Mouse (Mus musculus): Measurements from ENCODE around the gene S100a7a.

Gene S100a7a

DNA sequence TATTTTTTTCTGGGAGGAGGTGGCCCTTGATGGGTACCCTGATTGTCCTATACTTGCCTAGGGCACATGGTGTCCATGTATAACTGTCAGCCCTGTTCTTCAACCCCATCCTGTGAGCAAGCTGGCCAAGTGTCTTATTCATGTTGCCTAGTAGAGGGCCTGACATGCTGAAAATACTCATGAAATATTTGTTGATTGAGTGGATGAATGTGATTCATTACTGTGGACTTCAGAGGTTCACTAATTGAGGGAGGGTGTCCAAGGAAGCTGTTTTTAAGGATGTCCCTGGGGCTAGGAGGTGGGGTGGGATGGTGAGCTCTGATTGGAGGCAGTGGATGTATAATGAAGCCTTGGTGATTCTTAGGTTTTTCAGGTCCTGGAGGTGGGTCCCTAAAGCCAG is at the start of gene S100a7a:
TSS of gene S100a7a (plus strand) at position 301 of the 400 bp plus-strand sequence.
- no peak for DNase-seq

DNA sequence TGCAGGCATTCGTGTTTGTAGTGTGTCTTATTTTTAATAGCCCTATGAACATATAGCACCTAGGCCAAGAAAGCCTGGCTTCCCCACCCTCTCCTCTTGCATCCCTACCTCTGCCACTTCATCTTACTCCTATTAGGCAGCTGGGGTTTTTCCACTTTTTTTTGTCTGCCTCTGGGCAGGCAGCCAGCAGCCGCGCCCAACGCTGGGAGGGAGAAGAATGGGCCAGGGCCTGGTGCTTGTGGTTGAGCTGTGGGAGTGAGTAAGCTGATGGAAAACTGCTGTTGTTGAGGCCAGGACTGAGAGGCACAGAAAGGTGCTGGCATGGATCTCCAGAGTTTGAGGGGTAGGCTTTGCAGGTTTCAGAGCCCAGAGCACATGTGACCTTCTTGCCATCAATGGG is 49.4 kb upstream of the S100a7a start:
- DNase-seq, result peak in 1 of 2 experiments; percentile 34

DNA sequence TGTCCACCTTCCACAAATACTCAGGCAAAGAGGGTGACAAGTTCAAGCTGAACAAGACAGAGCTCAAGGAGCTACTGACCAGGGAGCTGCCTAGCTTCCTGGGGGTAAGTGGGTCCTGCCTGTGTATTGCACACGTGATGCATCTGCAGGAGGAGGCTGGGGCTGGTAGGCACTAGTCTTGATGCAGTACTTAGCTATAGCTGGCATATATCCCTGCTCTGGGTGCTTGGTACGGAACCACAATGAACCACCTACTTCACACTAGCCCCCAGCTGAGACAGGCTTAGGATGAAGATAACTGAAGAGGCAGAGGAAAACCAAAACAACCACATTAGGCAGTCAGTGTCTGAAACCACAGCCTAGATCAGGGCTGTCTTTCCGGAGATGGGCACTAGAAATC is 48.8 kb upstream of the S100a7a start:
- no peak for DNase-seq

DNA sequence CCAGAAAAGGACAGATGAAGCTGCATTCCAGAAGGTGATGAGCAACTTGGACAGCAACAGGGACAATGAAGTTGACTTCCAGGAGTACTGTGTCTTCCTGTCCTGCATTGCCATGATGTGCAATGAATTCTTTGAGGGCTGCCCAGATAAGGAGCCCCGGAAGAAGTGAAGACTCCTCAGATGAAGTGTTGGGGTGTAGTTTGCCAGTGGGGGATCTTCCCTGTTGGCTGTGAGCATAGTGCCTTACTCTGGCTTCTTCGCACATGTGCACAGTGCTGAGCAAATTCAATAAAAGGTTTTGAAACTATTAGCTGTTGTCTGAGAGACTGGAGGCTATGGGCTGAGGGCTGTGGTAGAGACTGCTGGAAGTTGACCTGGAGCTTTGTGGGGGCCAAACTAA is 48.1 kb upstream of the S100a7a start:
- no peak for DNase-seq

DNA sequence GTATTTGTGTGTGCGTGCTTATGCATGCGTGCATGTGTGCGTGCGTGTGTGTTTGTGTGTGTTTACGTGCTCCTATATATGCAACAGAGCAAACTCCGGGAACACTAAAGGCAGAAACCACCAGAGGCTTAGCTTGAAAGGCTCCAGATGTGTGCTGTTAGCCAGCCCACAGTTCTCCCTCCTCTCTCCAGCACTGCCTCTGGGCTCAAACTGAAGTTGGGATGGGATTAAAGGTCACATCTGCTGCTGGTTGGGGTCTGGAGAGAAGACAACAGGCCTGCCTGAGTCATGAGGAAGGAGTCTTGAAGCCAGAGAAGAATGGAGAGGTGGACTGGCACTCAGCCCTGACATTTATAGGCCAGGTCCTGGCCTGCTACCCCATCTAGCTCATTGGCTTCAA is 47.6 kb upstream of the S100a7a start:
- DNase-seq, result no peak

DNA sequence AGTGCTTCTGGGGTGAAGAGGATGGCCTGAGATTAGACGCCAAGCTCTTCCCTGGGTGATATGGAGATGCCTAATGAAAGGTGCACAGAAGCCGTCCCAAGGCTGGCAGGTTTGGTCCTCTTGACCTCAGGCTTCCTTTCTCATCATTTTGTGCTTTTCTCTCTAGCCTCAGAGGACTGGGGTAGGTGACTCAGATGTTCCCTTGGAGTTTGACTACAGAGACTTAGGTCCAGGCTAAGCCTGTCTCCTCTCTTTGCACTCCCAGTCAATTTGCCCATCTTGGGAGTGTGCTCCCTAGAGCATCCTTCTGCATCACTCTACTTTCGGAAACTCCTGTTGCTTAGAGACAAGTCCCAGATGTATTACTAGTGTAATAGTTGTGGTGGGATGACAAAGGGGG is 46.5 kb upstream of the S100a7a start:
- no peak for DNase-seq

DNA sequence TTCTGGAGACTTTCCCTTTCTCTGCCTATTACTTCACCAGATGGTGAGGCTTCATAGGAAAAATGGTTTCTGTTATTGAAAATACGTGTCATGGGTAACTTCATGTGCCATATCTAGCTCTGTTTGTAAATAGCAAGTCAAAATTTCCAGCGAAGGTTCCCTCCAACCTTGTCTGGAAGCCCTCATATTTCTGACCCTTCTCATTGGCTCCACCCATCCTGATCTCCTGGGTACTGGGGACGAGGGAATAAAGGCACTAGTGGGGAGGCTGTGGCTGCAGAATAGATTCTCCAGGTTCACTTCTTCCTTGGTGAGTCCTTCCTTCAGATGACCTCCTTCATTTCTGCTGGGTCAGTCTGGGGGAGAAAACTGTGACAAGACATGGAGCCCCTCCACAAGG is 45.6 kb upstream of the S100a7a start, which contains the start of gene S100a5:
TSS of gene S100a5 (plus strand) at position 301 of the 400 bp plus-strand sequence.
- DNase-seq, result no peak

DNA sequence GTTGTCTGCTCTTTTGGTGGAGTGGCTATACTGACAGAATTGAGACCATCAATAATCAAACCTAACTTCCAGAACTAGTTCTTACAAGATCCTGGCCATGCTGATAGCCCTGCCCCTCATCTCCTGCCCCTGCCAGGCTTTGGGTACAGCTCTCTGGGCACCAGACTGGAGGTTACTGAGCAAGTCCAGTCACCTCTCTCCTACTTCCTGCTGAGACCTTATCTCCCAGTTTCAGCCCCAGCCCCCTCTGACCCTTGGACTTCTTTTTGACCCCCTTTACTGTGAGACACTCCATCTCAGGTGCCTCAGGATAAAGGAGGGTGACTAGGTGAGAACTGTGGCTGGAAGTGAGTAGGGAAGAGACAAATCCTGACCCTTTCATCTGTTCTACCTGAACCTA is 44.7 kb upstream of the S100a7a start:
- DNase-seq, result no peak

DNA sequence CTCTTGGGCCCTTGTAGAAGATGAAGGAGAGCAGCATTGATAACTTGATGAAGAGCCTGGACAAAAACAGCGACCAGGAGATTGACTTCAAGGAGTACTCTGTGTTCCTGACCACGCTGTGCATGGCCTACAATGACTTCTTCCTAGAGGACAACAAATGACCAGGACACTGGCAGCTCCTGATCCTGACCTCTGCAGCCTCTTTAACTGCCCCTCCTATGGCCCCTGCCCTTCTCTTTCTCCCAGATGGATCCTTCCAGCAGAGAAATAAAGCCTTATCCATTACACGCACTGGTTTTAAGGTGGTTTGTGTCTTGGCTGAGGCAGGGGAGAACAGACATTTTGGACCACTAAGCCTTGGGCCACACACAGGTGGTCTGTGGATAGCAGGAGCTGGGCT is 42.3 kb upstream of the S100a7a start:
- DNase-seq, result no peak

DNA sequence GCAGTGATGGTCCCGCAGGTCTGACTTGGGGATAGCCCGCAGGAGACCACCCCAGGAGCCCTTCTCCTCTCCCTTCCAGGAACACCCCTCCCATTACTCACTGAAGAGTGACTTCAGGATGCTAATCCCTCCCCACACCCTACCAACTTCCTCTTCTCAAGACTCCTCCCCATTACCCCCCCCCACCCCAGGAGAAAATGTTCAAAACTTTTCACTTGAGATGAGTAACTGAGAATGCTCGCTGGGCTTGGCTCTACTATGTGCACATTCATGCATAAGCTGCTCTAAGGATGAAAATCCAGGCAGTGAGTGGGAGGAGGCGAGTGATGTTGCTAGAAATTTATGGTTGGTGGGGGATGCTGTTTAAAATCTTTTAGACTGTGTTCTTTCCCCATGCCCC is 41.8 kb upstream of the S100a7a start:
- no peak for DNase-seq

DNA sequence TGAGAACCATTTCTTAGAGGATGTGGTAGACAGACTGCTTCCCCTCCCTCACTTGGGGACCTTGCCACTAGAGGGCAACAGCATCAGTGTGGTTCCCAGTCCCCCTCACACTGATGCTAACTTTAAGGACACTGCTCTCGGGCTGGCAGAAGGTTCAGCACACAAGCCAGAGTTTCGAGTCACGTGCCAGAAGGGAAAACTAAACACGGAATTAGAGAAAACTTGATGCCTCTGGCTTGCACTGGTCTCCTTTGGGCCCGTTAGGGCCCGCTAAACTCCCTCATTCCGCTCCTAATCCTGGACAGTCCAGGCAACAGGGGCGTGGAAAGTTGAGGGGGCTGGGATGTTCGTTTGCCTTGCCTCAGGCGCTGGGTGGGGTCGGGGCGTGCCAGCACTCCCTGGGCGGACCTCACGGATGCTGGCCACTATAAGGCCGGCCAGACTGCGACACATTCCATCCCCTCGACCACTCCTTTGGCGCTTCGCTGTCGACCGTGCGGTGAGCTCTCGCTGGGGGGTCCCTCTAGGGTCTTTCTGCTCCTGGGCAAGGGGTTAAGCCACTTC is 41.0 kb upstream of the S100a7a start, which contains the start of gene S100a6:
TSS of gene S100a6 (plus strand) at position 155 of the 564 bp plus-strand sequence.
- peak; percentile 73 to 77 for DNase-seq

DNA sequence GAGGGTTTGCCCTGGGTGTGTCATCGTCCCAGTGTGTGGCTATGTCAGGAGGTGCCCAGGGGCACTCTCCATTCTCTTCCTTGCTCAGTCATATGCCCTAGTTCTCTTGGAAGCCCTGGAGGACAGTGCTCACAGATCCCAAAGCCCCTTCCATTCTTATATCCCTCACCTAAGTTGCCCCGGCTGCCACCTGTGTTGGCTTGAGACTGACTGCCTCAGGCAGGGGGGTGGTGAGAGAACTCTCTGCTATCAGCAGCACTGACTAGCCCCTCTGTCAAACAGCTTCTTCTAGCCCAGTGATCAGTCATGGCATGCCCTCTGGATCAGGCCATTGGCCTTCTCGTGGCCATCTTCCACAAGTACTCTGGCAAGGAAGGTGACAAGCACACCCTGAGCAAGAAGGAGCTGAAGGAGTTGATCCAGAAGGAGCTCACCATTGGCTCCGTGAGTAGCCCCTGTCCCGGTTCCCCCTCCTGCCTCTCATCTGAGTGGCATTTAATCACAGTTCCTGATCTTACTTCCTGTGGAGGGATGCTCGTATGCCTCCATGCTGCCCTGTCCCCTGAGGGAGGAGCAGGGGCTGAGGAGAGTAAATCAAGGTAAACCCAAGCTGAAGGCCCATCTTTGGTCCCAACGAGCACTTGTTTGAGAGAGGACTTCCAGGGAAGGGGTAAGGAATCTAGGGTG is 40.2 kb upstream of the S100a7a start:
- DNase-seq, result no peak

DNA sequence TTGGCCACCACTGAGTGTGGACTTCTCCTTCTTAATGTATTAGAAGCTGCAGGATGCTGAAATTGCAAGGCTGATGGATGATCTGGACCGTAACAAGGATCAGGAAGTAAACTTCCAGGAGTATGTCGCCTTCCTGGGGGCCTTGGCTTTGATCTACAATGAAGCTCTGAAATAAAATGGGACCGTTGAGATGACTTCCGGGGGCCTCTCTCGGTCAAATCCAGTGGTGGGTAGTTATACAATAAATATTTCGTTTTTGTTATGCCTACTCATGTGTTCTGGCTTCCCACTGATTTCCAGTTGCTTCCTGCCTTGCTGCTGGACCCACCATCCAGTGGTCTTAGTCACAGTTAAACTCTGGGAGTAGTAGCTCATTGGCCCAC is 39.7 kb upstream of the S100a7a start:
- DNase-seq, result no peak

DNA sequence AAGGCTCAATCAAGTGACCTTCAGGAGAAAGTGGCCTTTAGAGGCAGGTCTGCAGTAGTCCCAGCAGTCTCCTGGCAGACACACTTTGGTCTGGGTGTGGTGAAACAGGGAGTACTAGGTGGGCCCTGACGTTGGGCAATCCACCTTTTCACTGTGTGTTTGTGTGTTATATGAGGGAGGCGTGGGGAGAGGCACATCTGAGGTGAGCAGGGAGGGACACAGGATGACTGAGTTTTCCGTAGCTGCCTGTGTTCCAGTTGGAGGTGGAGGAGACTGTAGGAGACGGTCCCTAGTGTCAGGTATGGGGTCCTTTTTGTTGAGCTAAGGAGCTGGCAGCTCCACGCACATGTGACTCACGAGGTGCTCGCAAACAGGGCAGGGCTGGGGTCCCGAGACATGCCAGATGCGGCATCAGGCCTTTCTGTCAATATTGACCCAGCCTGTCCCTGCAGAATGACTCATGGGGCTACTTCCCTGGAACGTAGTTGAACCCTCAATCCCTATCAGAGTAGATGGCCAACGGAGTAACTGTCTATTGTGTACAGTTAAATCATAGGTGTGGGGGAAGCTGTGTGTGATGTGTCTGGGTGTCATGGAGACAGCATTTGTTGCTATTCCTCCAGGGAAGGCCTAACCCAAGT is 39.1 kb upstream of the S100a7a start:
- DNase-seq, result no peak

DNA sequence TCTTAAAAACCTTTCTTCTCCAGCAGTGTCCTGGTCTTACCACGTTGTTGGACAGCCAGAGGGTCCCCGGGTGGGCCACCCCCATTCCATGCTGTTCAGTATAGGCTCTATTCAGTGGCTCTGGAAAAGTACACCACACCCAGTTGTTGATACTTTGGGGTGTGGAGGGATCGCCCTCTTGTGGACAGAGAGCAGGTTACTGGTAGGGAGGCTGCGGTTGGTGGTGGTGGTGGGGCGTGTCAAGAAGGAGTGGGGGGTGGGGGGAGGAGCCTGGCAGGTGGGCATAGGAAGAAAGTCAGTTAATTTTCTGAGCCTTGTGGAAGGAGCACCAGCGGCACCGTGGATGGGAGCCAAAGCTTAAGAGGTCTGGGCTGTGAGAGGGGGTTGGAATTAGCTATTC is 38.4 kb upstream of the S100a7a start:
- DNase-seq, result peak; percentile 59 to 68

DNA sequence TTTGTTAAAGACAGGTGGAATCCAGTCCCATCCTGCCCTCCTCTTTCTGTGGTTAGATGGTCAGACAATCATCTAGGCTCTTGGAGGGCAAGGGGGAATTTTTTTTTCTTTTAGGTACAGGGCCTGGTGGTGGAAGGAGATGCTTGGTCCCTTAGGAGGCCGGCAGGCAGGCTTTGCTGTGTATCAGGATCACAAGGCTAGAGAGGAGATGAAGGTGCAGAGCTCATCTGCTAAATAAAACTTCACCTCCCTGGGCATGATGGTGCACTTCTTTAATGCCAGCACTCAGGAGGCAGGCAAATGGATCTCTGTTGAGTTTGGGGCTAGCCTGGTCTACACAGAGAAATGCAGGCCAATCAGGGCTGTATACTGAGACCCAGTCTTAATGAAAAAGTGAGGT is 37.9 kb upstream of the S100a7a start:
- DNase-seq, result no peak

DNA sequence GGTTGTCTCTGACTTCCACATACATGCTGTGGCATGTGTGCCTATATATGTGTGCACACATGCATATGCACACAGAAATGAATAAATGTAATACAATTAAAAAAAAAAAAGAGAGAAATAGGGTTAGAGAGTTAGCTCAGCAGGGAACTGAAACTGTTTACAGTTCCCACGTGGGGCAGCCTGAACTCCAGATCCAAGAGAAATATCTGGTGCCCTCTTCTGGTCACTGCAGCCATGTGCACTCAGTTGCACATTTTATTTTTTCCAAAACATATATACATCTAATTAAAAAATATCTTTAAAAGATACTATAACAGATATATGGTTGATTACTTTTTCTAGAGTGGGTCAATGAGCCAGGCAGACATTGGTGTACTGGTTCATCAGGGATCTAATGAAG is 36.2 kb upstream of the S100a7a start:
- DNase-seq, result no peak

DNA sequence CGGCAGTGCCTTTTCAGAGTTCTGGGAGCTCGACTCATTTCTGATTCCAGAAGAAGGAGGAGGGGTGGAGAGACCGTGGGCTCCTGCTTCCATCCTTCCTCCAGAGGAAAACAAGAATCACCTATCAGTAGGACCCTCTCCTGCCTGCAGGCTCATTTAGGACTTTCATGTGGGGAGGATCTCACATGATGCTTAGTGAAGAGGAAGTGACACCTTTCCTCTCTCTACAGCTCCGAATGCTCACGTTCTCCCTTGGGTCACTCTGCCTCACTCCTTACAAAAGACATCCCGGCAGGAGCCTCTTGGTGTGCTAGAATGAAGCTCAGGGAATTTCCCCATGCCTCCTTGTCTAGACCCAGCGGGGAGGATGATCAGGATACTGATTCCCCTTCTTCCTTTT is 32.3 kb upstream of the S100a7a start:
- DNase-seq, result no peak

DNA sequence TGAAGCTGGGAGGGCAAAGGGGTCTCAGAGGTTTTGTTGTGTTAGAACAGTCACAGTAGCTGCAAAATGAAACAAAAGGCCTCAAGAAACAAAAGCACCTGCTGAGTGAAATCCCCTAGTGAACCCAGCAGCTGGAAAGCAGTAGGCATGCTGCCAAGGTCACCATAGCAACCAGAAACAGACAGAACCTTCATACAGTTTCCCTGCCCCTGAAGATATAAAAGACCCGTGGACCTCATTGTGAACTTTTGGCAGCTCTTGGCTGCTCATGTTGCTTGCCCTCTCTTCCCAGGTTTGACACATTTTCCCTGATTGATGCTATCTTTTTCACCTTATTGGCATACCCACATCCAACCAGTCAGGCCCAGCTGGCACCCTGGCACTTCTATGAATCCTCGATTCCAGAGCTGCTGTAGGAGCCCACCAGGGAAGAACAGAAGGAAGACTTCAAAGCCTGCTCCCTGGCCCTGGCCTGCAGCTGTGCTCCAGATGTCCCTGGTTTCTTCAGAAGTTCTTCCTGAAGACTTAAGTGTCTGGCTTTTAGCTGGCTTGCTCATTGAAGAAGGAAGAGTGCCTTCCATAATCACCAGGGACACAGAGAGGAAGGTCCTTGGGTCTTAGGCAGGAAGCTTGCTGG is 30.3 kb upstream of the S100a7a start:
- no peak for DNase-seq

DNA sequence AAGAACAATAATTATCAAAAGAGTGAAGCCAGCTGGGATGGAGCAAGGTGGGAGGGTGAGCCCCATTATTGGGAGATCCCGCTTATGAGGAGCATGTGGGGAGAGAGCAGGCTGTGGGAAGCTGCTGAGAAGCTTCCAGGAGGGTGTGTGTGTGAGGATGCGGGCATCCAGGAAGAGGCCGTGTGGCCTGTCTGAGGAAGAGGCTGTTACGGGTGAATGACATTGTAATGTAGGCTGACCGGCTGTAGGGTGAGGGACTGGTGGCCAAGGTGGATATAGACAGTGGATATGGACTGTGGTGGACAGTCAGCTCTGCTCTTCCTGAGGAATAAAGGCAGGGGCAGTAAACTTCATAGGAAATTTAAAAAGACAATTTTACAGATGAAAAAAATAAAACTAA is 28.3 kb upstream of the S100a7a start:
- no peak for DNase-seq

DNA sequence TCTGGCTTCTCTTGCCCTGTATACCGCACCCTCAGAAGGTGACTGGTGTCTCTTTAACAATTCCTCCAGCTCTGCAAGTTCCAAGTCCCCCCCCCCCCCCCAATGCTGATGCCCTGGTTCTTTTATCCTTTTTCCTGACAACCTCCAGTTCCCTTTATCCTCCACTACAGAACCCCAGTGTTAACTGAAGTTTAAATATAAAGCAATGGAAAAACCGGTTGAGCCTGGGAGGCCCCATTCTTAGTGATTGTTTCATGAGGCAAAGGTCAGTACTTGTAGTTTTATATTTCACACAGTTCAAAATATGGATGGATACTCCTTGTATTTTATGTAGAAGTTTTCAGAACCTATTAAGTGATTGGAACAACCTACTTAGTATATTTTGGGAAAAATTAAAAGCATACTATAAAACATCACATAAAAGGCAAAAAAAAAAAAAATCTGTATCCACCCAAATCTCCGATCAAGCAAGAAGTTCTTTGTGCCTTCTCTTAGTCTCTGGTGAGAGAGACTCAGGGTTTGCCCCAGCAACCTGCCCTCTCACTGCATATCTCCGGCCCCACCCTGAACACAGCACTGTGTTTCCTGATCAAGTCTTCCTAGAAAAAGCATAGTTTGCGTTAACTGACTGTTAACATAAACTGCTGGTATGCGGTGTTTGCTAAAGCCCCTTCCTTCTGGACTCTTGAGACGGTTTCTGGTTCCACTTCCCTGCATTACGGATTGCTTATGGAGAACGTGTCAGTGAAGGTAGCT is 27.4 kb upstream of the S100a7a start:
- DNase-seq, result no peak

DNA sequence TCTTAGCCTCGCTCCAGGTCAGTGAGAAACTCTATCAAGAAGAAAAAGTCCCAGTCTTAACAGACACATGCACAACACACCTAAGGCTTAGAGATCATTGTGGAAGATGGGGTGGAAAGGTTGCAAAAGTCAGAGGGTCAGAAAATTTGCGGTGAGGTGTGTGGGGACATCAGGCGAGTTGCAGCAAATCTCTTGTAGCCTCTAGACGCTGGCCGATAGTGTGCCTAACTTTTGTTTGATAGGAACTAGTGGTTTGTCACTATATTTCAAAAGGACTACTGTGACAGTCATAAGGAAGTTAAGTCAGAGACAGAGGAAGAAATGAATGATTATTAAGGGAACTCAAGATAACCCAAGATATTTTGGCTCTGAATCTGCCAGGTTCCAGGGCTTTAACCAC is 26.5 kb upstream of the S100a7a start:
- no peak for DNase-seq

DNA sequence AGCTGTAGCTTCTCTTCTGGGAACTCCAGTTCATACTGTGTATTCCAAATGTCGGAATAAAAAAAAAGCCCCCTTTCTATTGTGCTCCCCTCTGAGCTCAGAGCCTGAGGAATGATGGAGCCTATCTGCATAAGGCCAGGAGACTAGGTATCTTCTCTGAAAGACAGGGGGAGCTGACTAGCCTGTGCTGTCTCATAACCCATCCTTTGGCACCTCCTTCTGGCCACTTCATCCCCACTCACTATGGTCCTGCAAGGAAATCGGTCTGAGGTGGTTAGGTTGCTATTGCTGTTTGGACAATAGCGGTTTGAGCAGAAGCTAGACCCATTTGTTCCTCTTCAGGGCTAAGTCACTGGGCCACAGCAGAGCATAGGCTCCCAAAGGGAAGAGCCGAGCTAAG is 26.0 kb upstream of the S100a7a start:
- DNase-seq, result no peak
